Mouse (Mus musculus) kidney, adult 9 months (tissue): ENCODE measurements at regions not wholly inside any gene's neighbourhood (a gene's known extent, or its start where the extent isn't known, plus 50 kb on each side); places are given as distances from the start of the nearest gene placed in this dataset.
A peak's percentile ranks its signal among the peaks of the same experiment; 100 is the strongest.
"Not testable (repeated sequence)": the region's sequence is repeated elsewhere in the genome, so short reads cannot be mapped to it uniquely, and the experiment has no call there.

Source experiments
- DNase-seq: peaks from one replicate; pipeline ENCODE4 v3.0.0; 2022

DNA sequence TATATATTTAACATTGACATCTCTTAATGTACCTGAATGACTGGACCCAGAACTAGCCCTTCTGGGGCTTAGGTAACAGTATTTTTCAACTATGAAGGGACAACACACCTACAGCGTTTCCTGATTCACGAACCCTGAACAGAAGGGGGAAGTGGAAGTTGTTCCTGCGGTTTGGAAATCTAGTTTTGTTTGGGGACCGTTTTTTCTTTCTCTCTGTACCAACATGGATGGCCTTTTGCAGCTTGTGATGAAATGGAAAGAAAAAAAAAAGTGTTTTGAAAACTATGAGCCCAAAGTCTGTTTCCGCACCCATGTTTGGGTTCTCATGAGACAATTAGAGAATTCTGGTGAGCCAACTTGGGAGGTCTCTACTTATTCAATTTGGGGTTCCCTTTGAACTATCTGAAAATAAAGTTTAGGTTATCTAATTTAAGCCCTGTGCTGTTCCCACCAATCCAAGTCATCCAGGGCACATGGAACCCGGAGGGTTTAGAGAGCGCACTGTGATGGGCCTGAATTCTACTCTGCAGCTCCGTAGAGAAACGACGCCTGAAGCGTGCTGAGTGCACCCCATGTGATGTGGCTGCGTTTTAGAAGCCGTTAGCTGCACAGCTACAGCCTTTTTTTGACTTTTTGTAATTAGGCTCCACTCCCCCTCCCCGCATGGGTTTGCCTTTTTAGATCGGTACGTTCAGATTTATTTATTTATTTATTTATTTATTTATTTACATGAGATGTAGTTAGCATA is 137.0 kb upstream of the Rapgef5 start:
- no peak for DNase-seq

DNA sequence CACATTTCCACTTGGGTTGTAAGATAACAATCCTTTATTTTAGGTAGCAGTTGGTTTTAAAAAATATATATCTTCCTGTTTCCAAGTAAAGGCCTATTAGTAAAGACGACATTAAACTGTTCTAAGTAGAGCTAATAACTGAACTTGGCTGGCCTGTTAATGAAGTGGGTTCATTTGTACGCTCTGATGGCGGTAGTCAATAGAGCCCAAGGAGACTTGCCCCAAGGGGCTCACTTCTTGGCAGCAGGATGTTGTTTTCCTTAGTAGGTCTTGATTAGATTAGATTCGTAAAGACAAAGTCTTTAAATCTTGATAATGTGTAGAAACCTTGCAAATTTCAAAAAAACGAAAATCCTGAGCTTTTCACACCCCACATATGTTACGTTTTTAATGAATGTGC is 135.4 kb upstream of the Rapgef5 start:
- DNase-seq, result no peak

DNA sequence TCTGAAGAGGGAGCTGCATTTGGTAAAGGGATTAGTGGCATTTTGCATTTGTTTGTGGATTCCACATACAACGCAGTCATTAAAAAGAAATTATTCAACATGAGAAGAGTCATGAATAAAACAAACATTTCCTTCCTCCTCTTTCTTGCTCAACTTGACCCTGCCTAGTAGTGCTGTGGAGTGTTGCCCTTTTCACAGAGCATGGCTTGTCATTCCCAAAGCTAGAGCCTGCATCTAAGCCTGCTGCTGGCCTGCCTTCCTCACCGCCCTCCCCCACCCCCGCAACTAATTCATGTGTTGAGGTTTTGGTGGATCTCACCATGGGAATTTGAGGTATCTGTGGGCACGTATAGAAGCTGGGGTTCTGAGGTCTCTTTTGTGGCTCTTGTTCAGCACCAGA is 133.6 kb upstream of the Rapgef5 start:
- DNase-seq, result not testable (repeated sequence)

DNA sequence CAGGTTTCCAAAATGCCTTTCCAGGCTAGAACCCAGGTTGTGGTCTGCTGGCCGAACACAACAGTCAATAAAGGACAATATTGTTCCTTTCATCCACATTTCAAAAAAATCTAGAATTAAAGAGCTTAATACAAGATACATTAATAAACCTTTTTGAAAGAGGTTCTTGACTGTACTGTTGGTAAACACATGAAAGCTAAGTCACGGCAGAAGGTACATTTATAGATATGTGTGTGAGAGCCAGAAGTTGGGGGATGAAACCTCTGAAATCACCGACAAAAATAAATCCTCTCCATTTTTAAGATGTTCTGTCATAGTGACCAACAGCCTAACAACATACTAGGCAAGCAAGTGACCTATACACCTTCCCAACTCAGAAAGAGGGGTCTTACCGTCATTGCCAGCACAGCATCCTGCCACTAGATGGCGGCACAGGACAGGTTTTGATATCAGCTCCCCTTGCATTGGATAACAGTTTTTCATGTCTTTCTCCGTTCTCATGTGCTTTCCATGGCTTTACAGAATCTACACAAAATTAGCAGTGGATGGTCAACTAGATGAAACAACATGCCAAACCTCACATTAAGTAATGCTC is 131.1 kb upstream of the Rapgef5 start:
- DNase-seq, result peak; percentile 81

DNA sequence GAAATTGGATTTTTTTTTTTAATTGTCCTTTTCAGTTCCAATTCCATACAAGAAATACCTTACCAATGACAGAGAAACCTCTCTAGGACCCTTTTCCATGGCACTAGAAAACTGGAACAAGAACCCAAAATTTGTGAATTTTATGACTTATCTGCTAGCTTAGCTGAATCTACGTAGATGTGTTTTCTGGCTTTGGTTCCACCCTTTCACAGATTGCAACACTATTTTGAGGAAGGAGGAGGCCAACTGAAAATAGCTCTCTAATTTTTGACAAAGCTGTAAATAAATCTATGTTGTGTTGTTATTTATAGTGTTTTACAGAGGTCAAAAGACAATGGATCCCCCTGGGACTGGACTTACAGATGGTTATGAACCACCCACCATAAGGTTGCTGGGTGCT is 130.6 kb upstream of the Rapgef5 start:
- DNase-seq, result no peak

DNA sequence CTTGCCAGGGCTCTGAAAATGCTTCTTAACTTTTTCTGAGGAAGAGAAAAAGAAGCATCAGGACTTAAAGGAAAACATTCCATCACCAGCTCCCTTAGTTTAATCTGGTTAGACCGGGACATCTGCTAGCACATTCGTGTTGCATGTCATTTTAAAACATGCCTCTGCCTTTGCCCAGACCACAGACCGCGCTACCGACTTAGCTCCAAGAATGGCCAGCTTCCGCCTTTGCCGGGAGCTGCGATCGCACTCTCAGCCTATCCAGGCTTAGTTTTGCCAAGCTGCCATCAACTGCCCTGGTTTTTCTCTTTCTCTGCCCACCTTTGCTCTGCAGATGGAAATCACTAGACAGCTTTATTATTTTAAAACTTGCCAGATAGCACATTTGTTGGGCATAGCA is 129.3 kb upstream of the Rapgef5 start:
- DNase-seq, result no peak

DNA sequence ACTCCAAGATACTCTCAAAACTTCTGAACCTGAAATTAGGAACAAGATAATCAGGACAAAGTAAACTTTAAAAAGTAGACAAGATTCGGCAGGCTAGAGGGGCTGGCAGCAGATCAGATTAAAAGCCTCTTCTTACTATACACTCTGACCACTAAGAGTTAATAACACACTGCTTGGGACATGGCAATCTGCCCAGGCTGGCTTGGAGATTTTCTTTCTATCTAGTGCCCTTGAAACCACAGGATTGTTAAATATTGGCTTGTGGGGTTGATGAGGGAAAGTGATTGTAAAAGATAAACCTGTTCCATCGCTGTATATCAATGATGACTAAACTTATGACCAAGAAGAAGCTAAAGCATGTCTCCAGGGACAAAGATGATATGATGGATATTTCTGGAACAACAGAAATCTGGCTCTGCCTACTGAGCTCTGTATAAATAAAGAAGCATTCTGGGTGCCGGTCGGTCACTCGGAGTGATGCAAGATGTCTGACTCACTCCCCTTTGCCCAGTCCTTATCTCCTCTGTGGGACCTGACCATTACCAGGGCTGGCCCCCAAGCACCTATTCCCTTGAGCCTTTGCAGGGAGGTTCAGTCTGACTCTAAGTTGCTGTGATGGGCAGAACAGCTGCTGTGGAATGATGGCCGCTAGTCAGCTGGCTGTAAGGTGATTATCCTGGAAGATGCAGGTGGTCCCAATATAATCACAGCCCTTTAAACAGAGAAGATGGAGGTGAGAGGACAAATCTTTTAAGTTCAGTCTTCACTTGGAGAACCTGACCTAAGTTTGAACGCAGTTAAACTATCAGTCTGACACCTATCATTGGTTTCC is 126.5 kb upstream of the Rapgef5 start:
- DNase-seq, result peak; percentile 80

DNA sequence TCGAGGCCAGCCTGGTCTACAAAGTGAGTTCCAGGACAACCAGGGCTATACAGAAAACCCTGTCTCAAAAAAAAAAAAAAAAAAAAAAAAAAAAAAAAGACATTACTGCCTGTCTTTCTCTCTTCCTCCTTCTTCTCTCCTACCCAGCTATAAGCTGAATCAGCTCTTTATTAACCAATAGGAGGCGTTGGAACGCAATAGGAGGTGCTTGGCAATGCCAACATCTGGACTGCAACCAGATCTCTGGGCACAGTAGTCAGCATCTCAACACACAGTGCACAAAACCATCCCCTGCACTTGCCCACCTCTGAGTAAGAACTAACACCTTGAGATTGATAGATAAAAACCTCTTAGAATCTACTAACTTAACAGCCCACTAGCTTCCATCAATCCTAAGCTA is 118.8 kb upstream of the Rapgef5 start:
- DNase-seq, result no peak

DNA sequence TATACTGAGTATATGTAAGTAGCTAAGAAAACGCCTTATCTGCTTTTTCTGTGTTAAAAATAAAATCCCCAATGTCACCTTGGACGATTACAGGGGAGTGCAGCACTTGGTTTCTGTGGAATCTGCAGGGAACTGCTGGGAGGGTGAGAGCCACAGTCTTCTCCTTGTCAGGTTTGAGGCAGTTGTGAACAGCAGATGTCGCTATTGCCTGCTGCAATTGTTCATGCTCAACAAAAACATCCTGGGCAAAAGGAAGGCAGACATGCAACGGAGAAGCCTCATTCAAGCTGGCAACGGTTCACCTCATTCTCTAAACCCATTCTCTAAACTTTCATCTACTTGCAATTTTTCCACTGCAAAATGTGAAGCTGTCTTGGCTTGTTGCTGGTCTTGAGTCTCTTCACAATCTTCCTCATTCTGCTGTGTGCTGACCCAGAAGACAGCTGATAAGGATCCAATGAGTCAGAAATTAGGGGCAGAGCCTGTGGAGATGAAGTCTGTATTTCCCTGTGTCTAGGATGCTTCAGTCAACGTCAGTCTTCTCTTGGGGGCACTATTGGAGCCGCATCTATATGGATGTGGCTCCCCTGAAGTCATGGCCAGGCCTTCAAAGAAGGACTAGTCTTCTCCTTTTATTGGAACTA is 112.6 kb upstream of the Rapgef5 start:
- DNase-seq, result peak; percentile 78

DNA sequence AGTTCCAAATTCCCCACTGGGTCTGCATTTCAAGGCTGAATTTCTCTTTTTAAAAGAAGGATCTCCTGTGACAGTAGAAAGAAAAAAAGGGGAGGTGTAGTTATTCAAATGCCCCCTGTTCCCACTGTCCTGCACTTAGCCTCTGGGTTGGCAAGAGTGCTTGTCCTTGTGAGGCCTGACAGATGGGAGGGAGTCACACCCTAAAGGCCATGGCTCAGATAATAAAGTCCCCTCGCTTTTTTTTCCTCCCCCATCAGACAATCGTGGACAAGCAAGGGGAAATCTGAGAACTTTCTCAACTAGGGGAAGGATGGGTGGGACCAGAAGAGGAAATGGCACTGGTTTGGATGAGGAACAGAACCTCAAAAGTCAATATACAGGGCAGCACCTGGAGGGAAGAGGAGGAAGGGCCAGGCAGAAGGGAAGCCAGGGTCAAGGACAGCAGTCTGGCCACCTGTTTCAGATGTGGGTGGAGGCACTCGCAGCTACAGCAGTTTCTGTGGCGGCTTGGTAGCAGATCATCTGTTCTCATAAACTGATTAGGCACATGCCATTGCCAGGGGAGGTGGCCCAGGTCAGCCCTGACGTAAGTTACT is 112.0 kb upstream of the Rapgef5 start:
- DNase-seq, result peak; percentile 21

DNA sequence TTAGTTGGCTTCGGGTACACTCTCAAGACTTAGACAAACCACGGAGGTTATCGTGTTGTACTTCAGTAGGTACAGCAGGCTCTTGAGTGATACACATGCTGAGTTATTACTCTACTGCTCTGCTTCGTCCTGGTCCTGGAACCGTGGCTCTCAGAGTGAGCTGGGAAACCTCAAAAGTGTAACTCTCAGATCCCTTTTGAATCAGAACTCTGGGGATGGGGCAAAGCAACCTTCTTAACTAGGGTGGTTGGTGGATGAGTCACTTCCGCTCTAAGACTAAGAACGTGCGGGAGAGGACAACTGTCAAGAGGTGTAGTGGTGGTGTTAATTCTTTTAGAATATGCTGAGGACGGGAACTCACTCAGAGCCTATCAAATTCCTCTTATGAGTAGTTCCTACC is 109.4 kb upstream of the Rapgef5 start:
- no peak for DNase-seq

DNA sequence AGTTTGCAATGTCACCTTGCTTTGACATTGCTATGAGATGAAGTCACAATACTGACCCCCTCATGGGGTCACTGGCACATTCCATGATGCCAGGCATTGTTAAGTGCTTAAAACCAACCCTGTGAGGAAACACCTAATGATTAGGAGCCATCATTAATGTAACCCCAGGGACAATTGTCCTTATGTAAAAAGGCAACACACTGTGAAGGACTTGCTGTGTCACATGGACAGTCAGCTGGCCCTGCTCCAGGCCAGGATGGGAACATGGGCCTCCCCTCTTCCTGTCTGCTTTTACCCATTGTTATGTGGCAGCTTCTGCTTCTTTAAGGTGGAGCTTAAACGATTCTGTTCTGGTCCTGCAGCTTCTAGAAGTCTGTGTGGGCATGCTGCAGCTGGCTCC is 105.7 kb upstream of the Rapgef5 start:
- no peak for DNase-seq

DNA sequence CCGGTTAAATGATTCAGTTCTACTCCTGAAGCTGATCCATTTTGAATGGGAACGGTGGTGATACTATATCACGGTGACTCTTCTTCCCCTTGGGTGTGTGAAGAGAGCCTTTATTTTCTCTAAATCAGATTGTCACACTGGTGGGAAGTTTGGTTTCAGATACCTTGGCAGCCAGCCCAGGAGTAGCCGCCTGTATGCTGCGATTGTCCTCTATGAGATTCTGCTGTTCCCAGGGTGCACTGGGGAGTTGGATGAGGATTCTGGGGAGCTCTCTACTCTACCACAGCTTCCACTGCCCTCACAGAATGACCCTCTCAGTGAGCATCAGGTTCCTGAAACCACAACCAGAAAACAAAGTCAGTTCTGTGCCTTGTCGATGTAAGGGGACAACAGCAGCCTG is 104.0 kb upstream of the Rapgef5 start:
- DNase-seq, result peak; percentile 43

DNA sequence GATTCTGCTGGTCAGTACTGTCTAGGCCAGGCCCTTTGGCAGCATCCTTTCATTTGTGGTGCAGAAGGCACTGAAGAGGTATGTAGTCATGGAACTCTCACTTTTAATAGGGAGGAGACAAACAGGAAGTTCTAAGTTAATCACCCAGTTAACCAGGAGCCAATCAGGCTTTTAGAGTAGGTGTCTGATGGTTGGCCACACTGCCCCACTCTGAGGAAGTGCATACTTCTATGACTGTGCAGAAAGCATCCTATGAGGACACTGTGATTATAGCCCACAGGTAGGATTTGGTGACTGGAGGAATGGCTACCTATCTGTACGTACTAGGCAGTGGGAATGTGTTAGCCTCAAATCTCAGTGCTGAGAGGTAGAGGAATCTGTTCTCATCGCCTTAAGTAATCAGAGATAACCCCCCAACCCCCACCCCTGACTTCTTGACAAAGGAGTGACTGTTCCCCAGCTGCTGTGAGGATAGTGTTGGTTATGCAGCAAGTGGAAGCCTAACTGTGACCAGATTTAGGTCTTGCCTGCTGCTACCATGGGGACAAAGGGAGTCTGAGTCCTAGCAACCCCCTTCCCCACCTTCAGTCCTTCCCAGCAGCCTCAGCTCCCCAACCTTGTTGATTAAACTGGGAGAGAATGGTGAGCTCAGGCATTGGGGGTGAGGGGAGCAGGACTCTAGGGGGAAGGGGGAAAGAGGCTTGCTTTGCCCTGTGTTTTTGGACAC is 103.3 kb upstream of the Rapgef5 start:
- DNase-seq, result no peak

DNA sequence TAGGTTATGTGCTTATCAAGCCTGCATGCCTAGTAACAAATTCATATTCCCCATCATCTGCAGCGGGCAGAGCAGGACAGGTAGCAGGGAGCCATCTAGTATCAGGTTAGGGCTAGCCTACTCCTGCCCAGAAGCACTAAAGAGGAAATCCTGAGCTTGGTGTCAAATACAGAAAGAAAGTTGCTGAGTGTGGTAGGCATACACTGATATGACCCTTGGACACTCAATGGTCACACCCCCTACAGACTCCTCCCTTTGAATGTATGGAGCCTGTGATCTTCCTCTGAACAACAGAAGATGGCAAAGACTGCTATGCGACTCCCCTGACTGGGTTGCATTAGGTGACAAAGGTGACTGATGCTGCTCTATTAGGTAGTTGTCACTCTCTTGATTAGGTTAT is 102.3 kb upstream of the Rapgef5 start:
- no peak for DNase-seq

DNA sequence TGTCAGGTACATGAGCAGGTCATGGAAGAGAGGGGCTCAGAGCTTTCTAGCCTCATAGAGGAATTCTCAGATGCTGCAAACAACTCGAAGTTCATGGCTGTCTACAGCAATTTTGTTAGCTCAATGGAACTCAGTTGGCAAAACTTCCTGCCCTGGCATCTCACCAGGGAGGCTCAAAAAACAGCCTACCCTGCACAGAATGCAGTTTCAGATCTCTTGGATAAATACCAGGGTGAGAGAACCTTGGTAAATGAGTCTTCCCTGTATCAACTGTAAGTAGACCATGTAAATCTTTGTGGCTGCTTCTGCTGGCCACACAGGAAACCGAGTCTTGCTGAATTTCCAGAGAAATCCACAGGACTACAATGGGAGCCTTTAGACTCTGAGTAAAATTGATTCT is 101.1 kb upstream of the Rapgef5 start:
- no peak for DNase-seq

DNA sequence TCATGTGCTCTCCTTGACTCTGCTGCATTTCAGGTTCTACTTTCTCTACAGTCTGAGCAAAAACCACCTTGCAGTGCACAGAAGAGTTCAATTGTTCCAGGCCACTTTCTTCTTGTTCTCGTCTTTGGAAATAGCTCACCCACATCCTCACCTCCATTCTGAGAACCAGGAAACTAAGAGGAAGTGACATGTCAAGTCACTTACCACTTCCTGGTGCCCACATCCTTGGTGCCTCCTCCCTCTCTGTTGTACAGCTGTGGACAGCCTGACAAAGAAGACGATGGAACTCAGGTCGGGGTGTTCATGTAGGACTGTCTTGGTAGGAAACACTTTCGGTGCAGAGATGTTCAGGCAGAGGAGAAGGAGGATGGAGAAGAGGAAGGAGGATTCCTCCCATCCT is 98.3 kb upstream of the Rapgef5 start:
- DNase-seq, result no peak

DNA sequence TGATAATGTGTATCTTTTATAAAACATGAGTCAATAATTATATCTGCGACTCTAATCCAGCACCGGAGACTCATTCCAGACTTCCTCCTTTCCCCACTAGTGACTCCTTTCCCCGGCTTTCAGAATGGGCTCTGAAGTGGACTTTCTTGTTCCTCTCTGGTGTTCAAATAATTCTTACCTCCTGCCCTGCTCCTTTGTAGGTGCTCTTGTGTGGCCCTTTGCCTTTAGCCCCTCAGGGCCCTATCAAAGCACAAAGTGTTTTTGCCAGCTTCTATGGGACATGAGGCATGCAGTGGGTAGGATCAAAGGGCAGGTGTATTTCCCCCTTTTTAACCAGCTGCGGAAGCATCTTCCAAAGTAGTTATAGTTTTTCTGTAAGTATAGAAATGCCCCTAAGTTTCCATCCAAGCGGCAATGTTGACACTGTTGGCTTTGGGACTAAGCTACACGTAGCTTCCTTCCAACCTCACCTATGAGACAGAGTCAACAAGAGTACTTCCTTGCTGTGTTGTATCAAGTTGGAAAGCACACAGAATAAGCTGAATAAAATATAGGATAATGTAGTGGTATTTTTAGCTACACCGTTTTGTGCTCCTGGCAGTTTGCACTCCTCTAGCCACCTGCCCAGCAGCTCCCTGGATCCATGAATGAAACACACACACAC is 93.8 kb upstream of the Rapgef5 start:
- DNase-seq, result no peak

DNA sequence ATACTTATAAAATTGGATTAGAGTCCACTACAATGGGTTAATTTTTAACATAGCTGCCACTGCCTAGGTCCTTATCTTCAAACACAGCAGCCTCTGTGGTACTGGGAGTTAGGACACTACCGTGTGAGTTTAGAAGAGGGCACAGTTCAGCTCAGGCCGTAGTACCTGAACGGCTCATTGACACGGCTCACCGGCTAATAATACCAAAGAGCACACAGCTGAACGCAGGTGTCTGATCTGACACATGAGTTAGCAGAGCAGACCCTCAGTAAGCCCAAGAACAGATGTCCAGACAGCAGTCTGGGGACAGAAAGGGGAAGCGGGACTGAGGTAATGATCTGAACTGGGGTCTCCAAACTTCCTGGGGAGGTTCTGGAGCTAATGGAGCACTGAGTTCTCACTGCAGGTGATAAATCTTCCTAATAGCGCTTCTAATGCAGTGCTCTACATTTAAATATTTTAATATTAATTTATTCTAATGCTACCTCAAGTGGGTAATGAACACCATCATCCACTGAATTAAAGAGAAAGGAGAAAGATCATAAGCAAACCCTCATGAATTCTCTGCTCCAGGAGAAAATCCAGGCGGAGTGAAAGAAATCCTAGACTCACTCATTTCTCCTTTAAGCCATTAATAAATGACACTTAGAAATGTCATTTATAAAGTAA is 90.8 kb upstream of the Rapgef5 start:
- peak; percentile 22 for DNase-seq

DNA sequence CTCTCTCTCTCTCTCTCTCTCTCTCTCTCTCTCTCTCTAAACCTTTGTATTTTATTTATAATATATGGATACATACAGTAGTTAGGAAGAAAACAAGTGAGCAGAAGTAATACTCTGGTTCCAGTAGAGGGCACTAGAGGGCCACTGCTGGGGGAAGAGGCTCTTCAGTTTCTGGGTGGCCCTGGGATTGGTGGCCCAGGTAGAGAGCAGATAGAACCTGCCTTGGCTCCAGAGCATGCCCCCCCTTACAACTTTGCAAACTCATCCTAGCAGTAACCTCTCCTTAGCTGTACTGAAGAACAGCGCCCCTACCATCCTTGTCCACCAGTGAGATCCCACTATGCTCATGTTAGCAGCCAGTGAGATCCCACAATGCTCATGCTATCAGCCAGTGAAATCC is 88.8 kb upstream of the Rapgef5 start:
- DNase-seq, result peak; percentile 30

DNA sequence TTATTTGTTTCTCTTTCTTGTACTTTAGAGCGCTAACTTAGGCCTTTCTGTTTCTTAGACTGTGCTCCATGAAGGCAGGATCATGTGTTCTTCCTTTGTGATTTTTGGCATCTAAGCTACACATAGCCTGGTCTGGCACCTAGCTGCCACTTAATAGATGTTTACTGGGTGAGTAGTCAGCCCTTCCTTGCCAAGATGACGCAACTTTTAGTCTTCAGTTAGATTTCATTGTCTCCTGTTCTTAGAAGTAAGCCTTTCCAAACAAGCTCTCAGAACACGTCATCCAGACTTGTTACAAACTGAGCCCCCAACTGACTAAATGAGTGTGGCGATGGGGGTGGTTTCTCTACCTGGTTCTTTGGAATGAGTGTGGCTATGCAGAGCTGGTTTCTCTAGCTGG is 85.4 kb upstream of the Rapgef5 start:
- DNase-seq, result no peak
